Mouse (Mus musculus) midbrain, embryonic 16.5 days (tissue): ENCODE data around the gene Fyn. TPM values are rescaled to one million over a fixed set of nuclear protein-coding genes. Genes with fewer than 3 reads are reported as not detected.
A peak's percentile ranks its signal among the peaks of the same experiment; 100 is the strongest.

ENCODE experiments used
- ATAC-seq: fragments of 200-750 bp; cut with Nextera tagmentation; 2 replicates; pipeline ENCODE4 v1.8.0; 2017; ENCODE audit warnings: moderate TSS enrichment
- H3K27ac ChIP-seq: fragments of 300-500 bp; sonication (generic); 2 replicates; pipeline ENCODE4 v1.5.1; 2014; ENCODE audit warnings: mild to moderate bottlenecking, low read length, mixed read lengths
- H3K27me3 ChIP-seq: fragments of 300-500 bp; sonication (generic); 2 replicates; pipeline ENCODE4 v1.6.1; 2014; ENCODE audit warnings: low read depth, low read length, mixed read lengths; ENCODE audit not compliant: control insufficient read depth, insufficient read depth
- H3K36me3 ChIP-seq: fragments of 300-500 bp; sonication (generic); 2 replicates; pipeline ENCODE4 v1.6.1; 2014; ENCODE audit warnings: mild to moderate bottlenecking, low read length, moderate library complexity, mixed read lengths; ENCODE audit not compliant: control insufficient read depth, insufficient read depth
- H3K4me1 ChIP-seq: fragments of 300-500 bp; sonication (generic); 2 replicates; pipeline ENCODE4 v1.6.1; 2014; ENCODE audit warnings: mild to moderate bottlenecking, low read length, mixed read lengths; ENCODE audit not compliant: control insufficient read depth, insufficient read depth
- H3K4me2 ChIP-seq: fragments of 300-500 bp; sonication (generic); 2 replicates; pipeline ENCODE4 v1.6.1; 2014; ENCODE audit warnings: mild to moderate bottlenecking, low read length, mixed read lengths
- H3K4me3 ChIP-seq: fragments of 300-500 bp; sonication (generic); 2 replicates; pipeline ENCODE4 v1.5.1; 2014; ENCODE audit warnings: low read depth, mild to moderate bottlenecking, low read length, moderate library complexity, mixed read lengths
- H3K9ac ChIP-seq: fragments of 300-500 bp; sonication (generic); 2 replicates; pipeline ENCODE4 v1.6.1; 2014; ENCODE audit warnings: low read depth, low read length, mixed read lengths
- H3K9me3 ChIP-seq: fragments of 300-500 bp; sonication (generic); replicated peaks from 2 replicates; pipeline ENCODE4 v1.6.1; 2014; ENCODE audit warnings: mild to moderate bottlenecking, low read length, mixed read lengths; ENCODE audit not compliant: control insufficient read depth, poor library complexity, severe bottlenecking
- WGBS: fragments of 180-500 bp; shearing (Covaris S2); extraction: QIAGEN DNeasy Blood & Tissue Kit; methylation state at CpG from one replicate; pipeline ENCODE4 v1.1.7; 2014; 5-methylcytosine and 5-hydroxymethylcytosine counted together
- polyA plus RNA-seq: library from polyadenylated mRNA; unstranded; fragments of >200 nt; fragmentation: Nextera tagmentation; extraction: Ambion mirVana; gene quantifications from 2 replicates; pipeline ENCODE4 v1.2.1, GENCODE M21; 2015

Gene Fyn
- polyA plus RNA-seq, 1 experiment from 2014 or later = 71.2 TPM

- Histone ChIP-seq H3K9ac (peak overlapping the region; percentile 58), H3K4me2 (no peak overlapping the region), H3K4me1 (peaks cover 61% of the 10 kb centered on the region), H3K27me3 (no peaks in the 10 kb centered on the region), H3K9me3 (no peaks in the 10 kb centered on the region), H3K4me3 (no peak overlapping the region), H3K36me3 (no peaks in the 10 kb centered on the region), H3K27ac (peak overlapping the region; percentile 91)
- ATAC-seq = peak; percentile 8; the same call in 1 of the 2 replicates
- WGBS = 22% methylated on average over 9 of the region's 9 CpGs
Measured at GRCm38 (mm10) chr10:39551637-39552185, 183.1 kb downstream of the Fyn start.

GRCm38 (mm10) chr10:39552351-39552814 lies 183.7 kb downstream of the Fyn start:
- Histone ChIP-seq H3K27ac (peak overlapping the region; percentile 91), H3K4me1 (peaks cover 62% of the 10 kb centered on the region)

DNA sequence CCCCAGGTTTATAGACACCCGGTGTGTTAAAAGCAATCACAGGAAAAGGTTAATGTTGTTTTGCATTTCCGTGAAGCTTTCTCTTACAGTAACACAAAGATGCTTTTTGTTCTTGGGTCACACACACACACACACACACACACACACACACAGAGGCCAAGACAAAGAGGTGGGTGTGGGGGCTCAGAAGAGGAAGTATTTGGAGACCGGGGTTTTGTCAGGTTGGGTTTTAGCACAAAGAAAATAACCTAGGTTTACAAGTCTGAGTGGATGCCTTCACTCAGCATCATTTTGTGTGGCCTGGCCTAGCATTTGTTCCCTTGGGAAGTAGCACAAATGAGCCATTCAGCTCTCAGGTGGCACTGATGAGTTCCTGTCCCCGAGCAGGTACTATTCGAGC lies 184.2 kb downstream of the Fyn start:
- WGBS = 12% methylated on average over 5 of the region's 5 CpGs
- 0 out of 2 replicates have a peak, but pooled peaks have one; percentile 3 for ATAC-seq
- H3K27ac ChIP-seq = peak overlapping the region; percentile 91
- H3K4me2 ChIP-seq = no peak overlapping the region
- no peaks in the 10 kb centered on the region for H3K27me3 ChIP-seq
- H3K36me3 ChIP-seq = no peaks in the 10 kb centered on the region
- H3K4me1 ChIP-seq = peaks cover 67% of the 10 kb centered on the region
- H3K9ac ChIP-seq = no peak overlapping the region
- H3K4me3 ChIP-seq = no peak overlapping the region
- H3K9me3 ChIP-seq = no peaks in the 10 kb centered on the region

More at GRCm38 (mm10) chr10:39552351-39552814, 183.7 kb downstream of the Fyn start:
- no peak overlapping the region for H3K4me2 ChIP-seq
- H3K9me3 ChIP-seq = no peaks in the 10 kb centered on the region
- no peaks in the 10 kb centered on the region for H3K27me3 ChIP-seq
- H3K9ac ChIP-seq = peak overlapping the region; percentile 58
- peak; percentile 84 for ATAC-seq
- no peak overlapping the region for H3K4me3 ChIP-seq
- H3K36me3 ChIP-seq = no peaks in the 10 kb centered on the region
- WGBS = 2% methylated on average over 6 of the region's 6 CpGs

DNA sequence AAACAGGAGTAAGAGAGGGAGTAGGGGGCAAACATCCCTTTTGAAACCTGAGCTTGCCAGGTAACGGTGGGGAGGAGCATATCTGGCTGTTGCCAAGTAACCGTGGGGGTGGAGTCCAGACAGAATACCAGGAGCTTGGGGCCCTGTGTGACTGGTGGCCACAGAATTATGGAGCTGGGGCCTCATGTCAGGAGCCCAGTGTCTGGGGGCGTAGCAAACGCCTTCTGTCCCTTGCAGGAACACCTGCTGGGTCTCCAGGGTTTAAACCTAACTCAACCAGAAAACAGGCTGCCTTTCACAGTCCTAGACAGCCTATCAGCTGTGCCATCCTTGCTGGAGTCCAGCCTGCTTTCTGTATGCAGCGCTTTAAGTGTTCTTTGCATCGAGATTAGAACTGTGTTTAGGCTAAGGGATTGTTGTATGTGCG lies 186.6 kb downstream of the Fyn start:
- Histone ChIP-seq H3K36me3 (no peaks in the 10 kb centered on the region), H3K9ac (no peak overlapping the region), H3K9me3 (no peaks in the 10 kb centered on the region), H3K27me3 (no peaks in the 10 kb centered on the region), H3K4me1 (peaks cover 70% of the 10 kb centered on the region), H3K4me3 (no peak overlapping the region), H3K4me2 (no peak overlapping the region), H3K27ac (peak overlapping the region; percentile 58)
- ATAC-seq = no peak
- 19% methylated on average over 7 of the region's 7 CpGs for WGBS

- H3K27me3 ChIP-seq = no peaks in the 10 kb centered on the region
- no peaks in the 10 kb centered on the region for H3K9me3 ChIP-seq
- no peak overlapping the region for H3K4me3 ChIP-seq
- no peaks in the 10 kb centered on the region for H3K36me3 ChIP-seq
- 45% methylated on average over 5 of the region's 5 CpGs for WGBS
- ATAC-seq = no peak
- H3K4me2 ChIP-seq = no peak overlapping the region
- peak overlapping the region; percentile 19; the same call in 1 of the 2 replicates for H3K27ac ChIP-seq
- peaks cover 70% of the 10 kb centered on the region for H3K4me1 ChIP-seq
- no peak overlapping the region for H3K9ac ChIP-seq
Measured at GRCm38 (mm10) chr10:39555740-39556139, 187.1 kb downstream of the Fyn start.

DNA sequence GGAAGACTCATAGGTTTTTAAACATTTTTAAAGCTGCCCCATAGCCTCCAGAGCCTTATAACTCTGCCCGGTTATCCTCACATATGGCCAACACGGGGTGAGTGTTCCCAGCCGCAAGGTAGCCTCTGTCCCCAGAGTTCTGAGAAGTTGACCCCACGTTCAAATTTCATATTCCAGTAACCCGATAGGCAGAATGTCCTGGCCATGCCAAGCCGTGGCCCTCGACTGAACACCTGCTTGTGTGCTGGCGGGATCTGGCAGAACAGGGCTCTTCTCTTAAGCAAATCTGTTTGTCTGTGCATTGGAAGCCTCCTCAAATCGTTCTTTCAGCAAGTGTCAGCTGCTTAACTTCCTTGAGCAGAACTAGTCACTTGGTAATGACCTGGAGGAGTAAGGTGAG lies 188.7 kb downstream of the Fyn start:
- Histone ChIP-seq H3K9ac (0 out of 2 replicates have a peak overlapping the region, but pooled peaks have one; percentile 35), H3K4me1 (peaks cover 56% of the 10 kb centered on the region), H3K36me3 (no peaks in the 10 kb centered on the region), H3K27ac (no peak overlapping the region), H3K4me2 (no peak overlapping the region), H3K9me3 (no peaks in the 10 kb centered on the region), H3K4me3 (no peak overlapping the region), H3K27me3 (no peaks in the 10 kb centered on the region)
- no peak for ATAC-seq
- WGBS = 84% methylated on average over 9 of the region's 9 CpGs

GRCm38 (mm10) chr10:39557851-39558250 lies 189.2 kb downstream of the Fyn start:
- ATAC-seq = peak; percentile 26; the same call in 1 of the 2 replicates
- Histone ChIP-seq H3K4me2 (no peak overlapping the region), H3K27ac (peak overlapping the region; percentile 69), H3K9me3 (no peaks in the 10 kb centered on the region), H3K36me3 (no peaks in the 10 kb centered on the region), H3K4me3 (no peak overlapping the region), H3K9ac (peak overlapping the region; percentile 35), H3K4me1 (peaks cover 52% of the 10 kb centered on the region), H3K27me3 (no peaks in the 10 kb centered on the region)
- 29% methylated on average over 7 of the region's 7 CpGs for WGBS

DNA sequence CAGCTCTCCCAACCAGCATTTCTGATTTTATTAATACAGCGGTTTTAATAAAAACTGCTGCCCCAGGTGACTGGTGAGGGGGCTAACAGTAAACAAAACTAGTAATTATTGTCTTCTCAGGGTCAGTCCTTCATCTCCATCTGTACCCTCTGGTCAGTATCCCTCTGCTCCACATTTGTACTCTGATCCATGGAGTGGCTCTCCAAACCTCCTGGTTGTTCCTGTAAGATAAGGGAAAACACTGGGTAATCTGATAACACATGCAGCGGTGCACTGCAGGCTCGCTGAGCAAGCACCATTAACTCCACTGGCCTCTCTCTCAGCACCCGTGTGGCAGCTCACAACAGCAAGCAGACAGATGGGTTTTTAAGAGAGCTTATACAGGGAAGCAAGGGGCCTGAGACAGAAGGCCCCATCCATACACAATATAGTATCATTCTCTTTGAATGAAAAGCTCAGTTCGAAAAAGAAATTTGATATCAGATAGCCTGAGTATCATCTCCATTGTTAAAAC lies 189.9 kb downstream of the Fyn start:
- no peak overlapping the region for H3K4me2 ChIP-seq
- no peak overlapping the region for H3K9ac ChIP-seq
- no peaks in the 10 kb centered on the region for H3K36me3 ChIP-seq
- no peak for ATAC-seq
- H3K27ac ChIP-seq = peak overlapping the region; percentile 69
- H3K9me3 ChIP-seq = no peaks in the 10 kb centered on the region
- no peak overlapping the region for H3K4me3 ChIP-seq
- peaks cover 49% of the 10 kb centered on the region for H3K4me1 ChIP-seq
- WGBS = 37% methylated on average over 5 of the region's 5 CpGs
- H3K27me3 ChIP-seq = no peaks in the 10 kb centered on the region

- peaks cover 45% of the 10 kb centered on the region for H3K4me1 ChIP-seq
- H3K9ac ChIP-seq = no peak overlapping the region
- H3K4me2 ChIP-seq = no peak overlapping the region
- H3K36me3 ChIP-seq = no peaks in the 10 kb centered on the region
- peak overlapping the region; percentile 69 for H3K27ac ChIP-seq
- no peak for ATAC-seq
- no peaks in the 10 kb centered on the region for H3K9me3 ChIP-seq
- H3K27me3 ChIP-seq = no peaks in the 10 kb centered on the region
- WGBS = 77% methylated on average over 3 of the region's 3 CpGs
- no peak overlapping the region for H3K4me3 ChIP-seq
Measured at GRCm38 (mm10) chr10:39559321-39559720, 190.7 kb downstream of the Fyn start.
